Mouse (Mus musculus): Measurements from ENCODE around the gene Fbxo2.

Gene Fbxo2

GRCm38 (mm10) chr4:148160436-148161390 is at the start of gene Fbxo2, which contains the start of gene Fbxo44:
Gene Fbxo2, plus strand, starts transcription at chr4:148160621.
Gene Fbxo44, minus strand, starts transcription at chr4:148160482.
- TF ChIP-seq GATA4 (IDR thresholded peaks at IDR 0.05; ENCODE audit: insufficient replicate concordance, low read length): no peak

- no peak for TF ChIP-seq GATA4 (IDR thresholded peaks at IDR 0.05; ENCODE audit: insufficient replicate concordance, low read length)
Measured at GRCm38 (mm10) chr4:148112519-148112918, 47.9 kb upstream of the Fbxo2 start.

GRCm38 (mm10) chr4:148114758-148115391 is 45.5 kb upstream of the Fbxo2 start:
- TF ChIP-seq GATA4 (IDR thresholded peaks at IDR 0.05; ENCODE audit: insufficient replicate concordance, low read length): no peak

GRCm38 (mm10) chr4:148115467-148115866 is 45.0 kb upstream of the Fbxo2 start:
- no peak for TF ChIP-seq GATA4 (IDR thresholded peaks at IDR 0.05; ENCODE audit: insufficient replicate concordance, low read length)

GRCm38 (mm10) chr4:148116657-148117056 is 43.8 kb upstream of the Fbxo2 start:
- TF ChIP-seq GATA4 (IDR thresholded peaks at IDR 0.05; ENCODE audit: insufficient replicate concordance, low read length): no peak

GRCm38 (mm10) chr4:148117392-148117791 is 43.0 kb upstream of the Fbxo2 start:
- no peak for TF ChIP-seq GATA4 (IDR thresholded peaks at IDR 0.05; ENCODE audit: insufficient replicate concordance, low read length)

- no peak for TF ChIP-seq GATA4 (IDR thresholded peaks at IDR 0.05; ENCODE audit: insufficient replicate concordance, low read length)
Measured at GRCm38 (mm10) chr4:148120555-148120954, 39.9 kb upstream of the Fbxo2 start.

GRCm38 (mm10) chr4:148121362-148121761 is 39.1 kb upstream of the Fbxo2 start:
- no peak for TF ChIP-seq GATA4 (IDR thresholded peaks at IDR 0.05; ENCODE audit: insufficient replicate concordance, low read length)

- no peak for TF ChIP-seq GATA4 (IDR thresholded peaks at IDR 0.05; ENCODE audit: insufficient replicate concordance, low read length)
Measured at GRCm38 (mm10) chr4:148121982-148122693, 38.3 kb upstream of the Fbxo2 start.

- no peak for TF ChIP-seq GATA4 (IDR thresholded peaks at IDR 0.05; ENCODE audit: insufficient replicate concordance, low read length)
Measured at GRCm38 (mm10) chr4:148122694-148123066, 37.7 kb upstream of the Fbxo2 start.

GRCm38 (mm10) chr4:148128241-148128640 is 32.2 kb upstream of the Fbxo2 start:
- TF ChIP-seq GATA4 (IDR thresholded peaks at IDR 0.05; ENCODE audit: insufficient replicate concordance, low read length): no peak

GRCm38 (mm10) chr4:148128672-148129071 is 31.7 kb upstream of the Fbxo2 start:
- TF ChIP-seq GATA4 (IDR thresholded peaks at IDR 0.05; ENCODE audit: insufficient replicate concordance, low read length): no peak

- TF ChIP-seq GATA4 (IDR thresholded peaks at IDR 0.05; ENCODE audit: insufficient replicate concordance, low read length): no peak
Measured at GRCm38 (mm10) chr4:148130133-148130532, 30.3 kb upstream of the Fbxo2 start, which contains the start of gene Mad2l2. Gene Mad2l2, plus strand, starts transcription at chr4:148130384.

GRCm38 (mm10) chr4:148130561-148131413 is 29.6 kb upstream of the Fbxo2 start, which contains the start of gene Draxin:
Gene Draxin, minus strand, starts transcription at chr4:148130698.
- TF ChIP-seq GATA4 (IDR thresholded peaks at IDR 0.05; ENCODE audit: insufficient replicate concordance, low read length): no peak
